Mouse (Mus musculus) midbrain, embryonic 15.5 days (tissue): ENCODE measurements around the gene Nudt4. TPM values are rescaled to one million over a fixed set of nuclear protein-coding genes. Genes with fewer than 3 reads are reported as not detected.
A peak's percentile ranks its signal among the peaks of the same experiment; 100 is the strongest.

ENCODE experiments used
- ATAC-seq: fragments of 200-750 bp; cut with Nextera tagmentation; replicated peaks from 2 replicates; pipeline ENCODE4 v1.8.0; 2017; ENCODE audit warnings: moderate TSS enrichment
- H3K27ac ChIP-seq: fragments of 300-500 bp; sonication (generic); 2 replicates; pipeline ENCODE4 v1.5.1; 2015; ENCODE audit warnings: mild to moderate bottlenecking, inconsistent platforms
- H3K27me3 ChIP-seq: fragments of 300-500 bp; sonication (generic); replicated peaks from 2 replicates; pipeline ENCODE4 v1.6.1; 2015; ENCODE audit warnings: inconsistent platforms
- H3K36me3 ChIP-seq: fragments of 300-500 bp; sonication (generic); replicated peaks from 2 replicates; pipeline ENCODE4 v1.6.1; 2015; ENCODE audit warnings: inconsistent platforms
- H3K4me1 ChIP-seq: fragments of 300-500 bp; sonication (generic); 2 replicates; pipeline ENCODE4 v1.6.1; 2015; ENCODE audit warnings: inconsistent platforms
- H3K4me2 ChIP-seq: fragments of 300-500 bp; sonication (generic); 2 replicates; pipeline ENCODE4 v1.6.1; 2015; ENCODE audit warnings: inconsistent platforms, mild to moderate bottlenecking, moderate library complexity
- H3K4me3 ChIP-seq: fragments of 300-500 bp; sonication (generic); 2 replicates; pipeline ENCODE4 v1.5.1; 2015; ENCODE audit warnings: mild to moderate bottlenecking, inconsistent platforms
- H3K9ac ChIP-seq: fragments of 300-500 bp; sonication (generic); 2 replicates; pipeline ENCODE4 v1.6.1; 2015; ENCODE audit warnings: mild to moderate bottlenecking, inconsistent platforms
- H3K9me3 ChIP-seq: fragments of 300-500 bp; sonication (generic); 2 replicates; pipeline ENCODE4 v1.6.1; 2016; ENCODE audit warnings: inconsistent platforms
- WGBS: fragments of 180-500 bp; shearing (Covaris S2); methylation state at CpG from one replicate; pipeline ENCODE4 v1.1.7; 2015; ENCODE audit warnings: mixed read lengths; 5-methylcytosine and 5-hydroxymethylcytosine counted together
- polyA plus RNA-seq: library from polyadenylated mRNA; unstranded; fragments of >200 nt; fragmentation: Nextera tagmentation; extraction: Ambion mirVana; gene quantifications from 2 replicates; pipeline ENCODE4 v1.2.1, GENCODE M21; 2015

Gene Nudt4
- polyA plus RNA-seq, 1 experiment from 2014 or later, result 61.7 TPM

GRCm38 (mm10) chr10:95526495-95527122, 37.3 kb downstream of the Nudt4 start:
- Histone ChIP-seq H3K27me3 (no peaks in the 10 kb centered on the region), H3K9ac (no peak overlapping the region), H3K36me3 (no peaks in the 10 kb centered on the region), H3K27ac (no peak overlapping the region), H3K9me3 (no peaks in the 10 kb centered on the region), H3K4me3 (no peak overlapping the region), H3K4me2 (no peak overlapping the region), H3K4me1 (peaks cover 3% of the 10 kb centered on the region; the same call in 1 of the 2 replicates)
- WGBS, result 85% methylated on average over 5 of the region's 5 CpGs
- ATAC-seq, result no peak

GRCm38 (mm10) chr10:95525871-95526270, 38.1 kb downstream of the Nudt4 start:
- WGBS, result 93% methylated on average over 5 of the region's 5 CpGs
- no peaks in the 10 kb centered on the region for H3K27me3 ChIP-seq
- peaks cover 3% of the 10 kb centered on the region; the same call in 1 of the 2 replicates for H3K4me1 ChIP-seq
- no peaks in the 10 kb centered on the region for H3K36me3 ChIP-seq
- H3K4me3 ChIP-seq, result no peak overlapping the region
- no peak overlapping the region for H3K9ac ChIP-seq
- no peaks in the 10 kb centered on the region for H3K9me3 ChIP-seq
- no peak overlapping the region for H3K27ac ChIP-seq
- no peak for ATAC-seq
- no peak overlapping the region for H3K4me2 ChIP-seq

- no peak overlapping the region for H3K9ac ChIP-seq
- no peaks in the 10 kb centered on the region for H3K9me3 ChIP-seq
- no peaks in the 10 kb centered on the region for H3K4me1 ChIP-seq
- 88% methylated on average over 6 of the region's 6 CpGs for WGBS
- ATAC-seq, result no peak
- H3K4me3 ChIP-seq, result no peak overlapping the region
- no peak overlapping the region for H3K27ac ChIP-seq
- no peaks in the 10 kb centered on the region for H3K36me3 ChIP-seq
- H3K27me3 ChIP-seq, result no peaks in the 10 kb centered on the region
- H3K4me2 ChIP-seq, result no peak overlapping the region
Measured at GRCm38 (mm10) chr10:95525037-95525675, 38.8 kb downstream of the Nudt4 start.

- no peak for ATAC-seq
- 94% methylated on average over 6 of the region's 6 CpGs for WGBS
Measured at GRCm38 (mm10) chr10:95517656-95518055, 46.3 kb downstream of the Nudt4 start.

DNA sequence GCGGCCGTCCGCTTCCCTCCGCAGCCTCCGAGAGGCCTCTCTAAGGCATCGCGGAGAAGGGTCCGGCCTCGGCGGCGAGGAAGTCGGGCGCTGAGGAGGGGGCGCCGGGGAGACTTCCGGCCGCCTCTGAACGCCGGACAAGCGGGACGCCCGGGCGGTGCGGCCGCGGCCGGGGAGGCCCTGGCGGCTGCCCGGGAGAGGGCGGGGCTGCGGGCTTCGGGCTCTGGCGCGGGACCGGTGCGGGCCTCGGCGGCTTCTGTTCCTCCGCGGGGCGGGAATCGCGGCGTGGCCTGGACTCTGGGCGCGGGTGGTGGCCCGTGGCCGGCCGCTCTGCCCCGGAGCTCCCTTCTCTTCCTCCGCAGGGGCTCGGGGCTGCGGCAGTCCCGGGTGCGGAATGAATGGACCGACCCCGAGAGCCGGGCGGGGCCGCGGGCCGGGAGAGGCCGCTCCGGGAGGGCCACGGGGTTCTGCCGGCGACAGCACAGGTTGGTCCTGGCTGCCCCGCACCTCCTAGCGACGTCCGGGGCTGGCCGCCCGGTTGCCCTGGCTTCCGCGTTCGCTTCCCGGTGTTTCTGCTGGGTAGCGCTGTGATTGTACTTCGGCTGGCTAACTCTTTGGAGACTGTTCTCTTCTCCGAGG, 48.5 kb downstream of the Nudt4 start:
- under 1% methylated on average over 50 of the region's 80 CpGs for whole genome bisulfite sequencing

More at GRCm38 (mm10) chr10:95517656-95518055, 46.3 kb downstream of the Nudt4 start:
- Histone ChIP-seq H3K27ac (no peak overlapping the region), H3K36me3 (no peaks in the 10 kb centered on the region), H3K4me2 (no peak overlapping the region), H3K27me3 (no peaks in the 10 kb centered on the region), H3K9me3 (no peaks in the 10 kb centered on the region), H3K9ac (no peak overlapping the region), H3K4me1 (peaks cover 19% of the 10 kb centered on the region), H3K4me3 (no peak overlapping the region)

GRCm38 (mm10) chr10:95514656-95515292, 49.2 kb downstream of the Nudt4 start, which contains the start of gene Ube2n:
Gene Ube2n (plus strand): TSS chr10:95515145.
- H3K4me1 ChIP-seq, result peaks cover 19% of the 10 kb centered on the region
- no peaks in the 10 kb centered on the region for H3K9me3 ChIP-seq
- no peaks in the 10 kb centered on the region for H3K27me3 ChIP-seq
- H3K27ac ChIP-seq, result peak within 1 kb of the TSS; percentile 98
- no peaks in the 10 kb centered on the region for H3K36me3 ChIP-seq
- under 1% methylated on average over 81 of the region's 81 CpGs for WGBS
- H3K4me3 ChIP-seq, result peak within 1 kb of the TSS; percentile 99
- peak; percentile 98 for ATAC-seq
- peak within 1 kb of the TSS; percentile 92 for H3K9ac ChIP-seq
- H3K4me2 ChIP-seq, result peak within 1 kb of the TSS; percentile 85

More for the DNA sequence above, 48.5 kb downstream of the Nudt4 start:
- peak; percentile 75; the same call in 1 of the 2 replicates for ATAC-seq
- H3K9ac ChIP-seq, result peak overlapping the region; percentile 92
- no peaks in the 10 kb centered on the region for H3K9me3 ChIP-seq
- H3K36me3 ChIP-seq, result no peaks in the 10 kb centered on the region
- no peaks in the 10 kb centered on the region for H3K27me3 ChIP-seq
- peak overlapping the region; percentile 85 for H3K4me2 ChIP-seq
- peak overlapping the region; percentile 99 for H3K4me3 ChIP-seq
- peak overlapping the region; percentile 98 for H3K27ac ChIP-seq
- H3K4me1 ChIP-seq, result peaks cover 19% of the 10 kb centered on the region

- H3K27ac ChIP-seq, result peak overlapping the region; percentile 98
- no peaks in the 10 kb centered on the region for H3K27me3 ChIP-seq
- no peaks in the 10 kb centered on the region for H3K9me3 ChIP-seq
- WGBS, result 28% methylated on average over 15 of the region's 15 CpGs
- H3K4me1 ChIP-seq, result peaks cover 19% of the 10 kb centered on the region
- peak overlapping the region; percentile 59 for H3K4me2 ChIP-seq
- peak; percentile 46 for ATAC-seq
- peak overlapping the region; percentile 92 for H3K9ac ChIP-seq
- no peaks in the 10 kb centered on the region for H3K36me3 ChIP-seq
- peak overlapping the region; percentile 99 for H3K4me3 ChIP-seq
Measured at GRCm38 (mm10) chr10:95513768-95514556, 50.0 kb downstream of the Nudt4 start.

DNA sequence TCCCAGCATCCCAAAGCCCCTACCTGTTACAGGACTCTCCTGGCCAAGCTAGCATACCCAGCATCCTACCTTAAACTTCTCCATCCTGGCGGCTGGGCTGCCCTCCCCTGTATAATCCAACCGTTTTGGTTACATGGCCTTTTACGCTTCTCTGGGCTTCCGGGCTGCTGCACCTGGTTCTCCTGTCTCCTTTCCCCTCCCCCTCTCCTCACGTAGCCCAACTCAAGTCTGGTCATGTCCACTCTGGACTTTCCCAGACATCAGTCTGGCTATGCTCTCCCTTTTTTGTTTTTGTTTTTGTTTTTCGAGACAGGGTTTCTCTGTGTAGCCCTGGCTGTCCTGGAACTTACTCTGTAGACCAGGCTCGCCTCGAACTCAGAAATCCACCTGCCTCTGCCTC, 51.3 kb downstream of the Nudt4 start:
- Histone ChIP-seq H3K4me1 (peaks cover 18% of the 10 kb centered on the region), H3K36me3 (no peaks in the 10 kb centered on the region), H3K27ac (no peak overlapping the region), H3K9ac (no peak overlapping the region), H3K4me3 (no peak overlapping the region), H3K4me2 (no peak overlapping the region), H3K27me3 (no peaks in the 10 kb centered on the region), H3K9me3 (no peaks in the 10 kb centered on the region)
- ATAC-seq, result no peak
- WGBS, result 84% methylated on average over 8 of the region's 8 CpGs

DNA sequence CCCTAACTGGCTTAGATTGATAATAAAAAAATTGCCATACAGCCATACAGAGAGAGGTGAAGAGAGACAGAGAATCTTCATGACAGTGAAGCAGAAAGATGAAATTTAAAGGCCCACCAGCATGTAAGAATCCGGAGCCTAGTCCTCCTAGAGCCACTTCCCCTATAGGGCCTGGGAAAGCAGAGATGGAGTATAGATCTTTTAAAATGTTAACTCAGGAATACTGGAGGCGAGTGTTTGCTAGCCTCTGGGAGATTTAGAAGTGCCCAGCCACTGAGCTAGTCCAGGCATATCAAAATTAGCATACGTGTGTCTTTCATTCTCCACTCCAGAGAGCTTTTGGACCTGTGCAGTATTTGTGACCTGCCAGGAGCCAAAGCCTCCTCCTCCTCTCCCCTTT, 54.7 kb downstream of the Nudt4 start:
- H3K4me3 ChIP-seq, result no peak overlapping the region
- H3K9ac ChIP-seq, result no peak overlapping the region
- no peaks in the 10 kb centered on the region for H3K9me3 ChIP-seq
- no peak overlapping the region for H3K4me2 ChIP-seq
- no peaks in the 10 kb centered on the region for H3K27me3 ChIP-seq
- no peak for ATAC-seq
- no peaks in the 10 kb centered on the region for H3K36me3 ChIP-seq
- no peak overlapping the region for H3K27ac ChIP-seq
- 80% methylated on average over 3 of the region's 3 CpGs for WGBS
- peaks cover 6% of the 10 kb centered on the region for H3K4me1 ChIP-seq

DNA sequence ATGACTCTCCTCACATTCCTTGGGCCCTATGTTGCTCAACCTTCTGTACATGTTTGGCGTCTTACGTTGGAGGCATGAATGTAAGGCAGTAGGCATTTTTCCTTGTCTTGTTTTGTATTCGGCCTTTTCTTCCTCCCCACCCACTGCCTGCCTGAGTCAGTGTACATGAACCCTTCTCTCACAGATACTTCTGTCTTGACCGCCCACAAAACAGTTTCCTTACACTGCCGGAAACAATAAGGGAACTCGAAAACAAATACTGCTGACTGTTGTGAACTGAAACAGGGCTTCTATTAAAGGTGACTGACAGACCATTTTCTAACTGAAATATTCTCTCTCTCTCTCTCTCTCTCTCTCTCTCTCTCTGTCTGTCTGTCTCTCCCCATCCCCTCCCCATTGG, 55.2 kb downstream of the Nudt4 start:
- no peaks in the 10 kb centered on the region for H3K9me3 ChIP-seq
- no peak overlapping the region for H3K27ac ChIP-seq
- no peak overlapping the region for H3K9ac ChIP-seq
- H3K4me3 ChIP-seq, result no peak overlapping the region
- no peak for ATAC-seq
- peaks cover 1% of the 10 kb centered on the region for H3K4me1 ChIP-seq
- no peak overlapping the region for H3K4me2 ChIP-seq
- 74% methylated on average over 6 of the region's 6 CpGs for WGBS
- no peaks in the 10 kb centered on the region for H3K36me3 ChIP-seq
- H3K27me3 ChIP-seq, result no peaks in the 10 kb centered on the region

DNA sequence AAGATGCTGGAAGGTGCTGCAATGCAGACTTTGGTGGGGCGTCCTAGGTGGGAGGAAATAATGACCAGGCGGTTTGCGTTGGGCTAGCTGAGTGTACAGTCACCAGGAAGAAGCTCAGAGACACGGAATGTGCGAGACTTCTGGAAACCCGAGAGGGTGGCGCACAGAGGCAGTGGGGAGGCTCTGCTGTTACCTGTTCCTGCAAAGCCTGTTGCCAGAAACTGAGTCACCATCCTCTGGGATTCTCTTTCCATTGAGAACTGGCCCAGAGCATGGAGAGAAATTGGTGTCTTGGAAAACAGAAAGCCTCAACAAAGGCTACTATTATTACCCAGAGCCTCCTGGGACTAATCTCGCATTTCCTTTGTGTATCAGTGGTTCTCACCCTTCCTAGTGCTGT, 55.8 kb downstream of the Nudt4 start:
- H3K27ac ChIP-seq, result no peak overlapping the region
- ATAC-seq, result no peak
- no peak overlapping the region for H3K4me2 ChIP-seq
- no peaks in the 10 kb centered on the region for H3K4me1 ChIP-seq
- no peaks in the 10 kb centered on the region for H3K36me3 ChIP-seq
- H3K9ac ChIP-seq, result no peak overlapping the region
- H3K9me3 ChIP-seq, result no peaks in the 10 kb centered on the region
- no peaks in the 10 kb centered on the region for H3K27me3 ChIP-seq
- 88% methylated on average over 8 of the region's 8 CpGs for WGBS
- no peak overlapping the region for H3K4me3 ChIP-seq
